In genomic region chr2:142813033-142813432, GRCm38 (mm10) we compare ENCODE assay signal across 9 mouse cellular contexts.
DNase-seq lines count a peak whose midpoint lies in the region; ATAC-seq lines count a peak whose summit lies in the region.
"Had no signal": no experiment of that assay in that cellular context is flagged by ENCODE, and none has a peak within 500 bp of the region (broad histone marks: within the 10 kb centered on the region; RNA-seq: fewer than 3 reads in every experiment).

No protein-coding gene starts in this region.

- no peaks in the 10 kb centered on the region for H3K9me3 ChIP-seq in forebrain, embryonic 14.5 days (replicated peaks; ENCODE audit: control insufficient read depth, low read length)
- no peaks in the 10 kb centered on the region for H3K9me3 ChIP-seq in intestine, embryonic 14.5 days (ENCODE audit: control insufficient read depth, low read length)
- H3K9me3 ChIP-seq in midbrain, embryonic 12.5 days, result no peaks in the 10 kb centered on the region
- H3K9me3 ChIP-seq: liver, embryonic 13.5 days had no signal

- whole genome bisulfite sequencing in forebrain, embryonic 14.5 days, result 31% methylated on average over 2 of the region's 2 CpGs
- WGBS in intestine, embryonic 14.5 days, result 35% methylated on average over 2 of the region's 2 CpGs
- 35% methylated on average over 2 of the region's 2 CpGs for WGBS in midbrain, embryonic 12.5 days

- H3K9ac ChIP-seq in forebrain, embryonic 14.5 days (ENCODE audit: low read length), result no peak overlapping the region
- H3K9ac ChIP-seq in intestine, embryonic 14.5 days (ENCODE audit: low read length), result no peak overlapping the region
- no peak overlapping the region for H3K9ac ChIP-seq in midbrain, embryonic 12.5 days (replicated peaks)
- H3K9ac ChIP-seq: liver, embryonic 13.5 days had no signal

- no peaks in the 10 kb centered on the region for H3K4me1 ChIP-seq in forebrain, embryonic 14.5 days (ENCODE audit: control insufficient read depth, insufficient read depth, low read length)
- 0 out of 2 replicates have a peak, but pooled peaks cover 3% of the 10 kb centered on the region for H3K4me1 ChIP-seq in intestine, embryonic 14.5 days (replicated peaks; ENCODE audit: control insufficient read depth, insufficient read depth, low read length)
- H3K4me1 ChIP-seq in midbrain, embryonic 12.5 days, result peaks cover 3% of the 10 kb centered on the region; the same call in 1 of the 2 replicates
- H3K4me1 ChIP-seq: liver, embryonic 13.5 days had no signal

- DNase-seq in adrenal gland, postnatal 10 days, result peak; percentile 48
- no peak for DNase-seq in adrenal gland, adult 18-20 months (ENCODE audit: low spot score in 2 of 2)
- peak; percentile 38 for DNase-seq in c-Kit-positive CD71-positive TER-119-negative erythroid progenitor cells, embryonic 14.5 days (ENCODE audit: low read depth)
- peak; percentile 92 for DNase-seq in forebrain, embryonic 14.5 days (ENCODE audit: low spot score)
- no peak for DNase-seq in intestine, embryonic 14.5 days (ENCODE audit: low spot score)
- peak; percentile 20 to 77 for DNase-seq in left cerebral cortex, adult 9 months (ENCODE audit: low spot score in 2 of 2)
- DNase-seq in T-cell, adult 2 months (ENCODE audit: low spot score), result no peak
- DNase-seq: liver, embryonic 13.5 days had no signal

- no peak overlapping the region for H3K4me2 ChIP-seq in forebrain, embryonic 14.5 days (ENCODE audit: low read length)
- H3K4me2 ChIP-seq in intestine, embryonic 14.5 days (ENCODE audit: low read length), result no peak overlapping the region
- H3K4me2 ChIP-seq in midbrain, embryonic 12.5 days (replicated peaks), result no peak overlapping the region
- H3K4me2 ChIP-seq: liver, embryonic 13.5 days had no signal

- ATAC-seq in forebrain, embryonic 14.5 days, result peak; percentile 89
- ATAC-seq in intestine, embryonic 14.5 days (replicated peaks; ENCODE audit: low FRiP score, low TSS enrichment, low read depth), result 0 out of 2 replicates have a peak, but pooled peaks have one; percentile 47
- ATAC-seq in midbrain, embryonic 12.5 days (ENCODE audit: low FRiP score, low read depth), result peak; percentile 80

- no peak overlapping the region for H3K27ac ChIP-seq in forebrain, embryonic 14.5 days (ENCODE audit: low read depth, low read length)
- no peak overlapping the region for H3K27ac ChIP-seq in intestine, embryonic 14.5 days (ENCODE audit: low read depth)
- H3K27ac ChIP-seq in midbrain, embryonic 12.5 days (replicated peaks), result no peak overlapping the region
- H3K27ac ChIP-seq: liver, embryonic 13.5 days had no signal

- H3K36me3 ChIP-seq in forebrain, embryonic 14.5 days (ENCODE audit: control insufficient read depth, insufficient read depth, low read length), result no peaks in the 10 kb centered on the region
- no peaks in the 10 kb centered on the region for H3K36me3 ChIP-seq in intestine, embryonic 14.5 days (ENCODE audit: control insufficient read depth, insufficient read depth, low read length)
- H3K36me3 ChIP-seq in midbrain, embryonic 12.5 days, result no peaks in the 10 kb centered on the region
- H3K36me3 ChIP-seq: liver, embryonic 13.5 days had no signal

- H3K27me3 ChIP-seq in forebrain, embryonic 14.5 days (replicated peaks; ENCODE audit: control insufficient read depth, insufficient read depth, low read length), result no peaks in the 10 kb centered on the region
- no peaks in the 10 kb centered on the region for H3K27me3 ChIP-seq in intestine, embryonic 14.5 days (replicated peaks; ENCODE audit: control insufficient read depth, insufficient read depth, low read length)
- no peaks in the 10 kb centered on the region for H3K27me3 ChIP-seq in midbrain, embryonic 12.5 days
- H3K27me3 ChIP-seq: liver, embryonic 13.5 days had no signal

- H3K4me3 ChIP-seq in forebrain, embryonic 14.5 days (ENCODE audit: low read depth, low read length), result no peak overlapping the region
- H3K4me3 ChIP-seq in intestine, embryonic 14.5 days (ENCODE audit: low read depth, low read length), result no peak overlapping the region
- no peak overlapping the region for H3K4me3 ChIP-seq in midbrain, embryonic 12.5 days
- H3K4me3 ChIP-seq: liver, embryonic 13.5 days had no signal

Comparison
In these comparisons a context has a peak if more than half of its experiments do, and no peak if none do; other contexts are left out.
1. DNase-seq: peak in adrenal gland, postnatal 10 days (single experiment), c-Kit-positive CD71-positive TER-119-negative erythroid progenitor cells, embryonic 14.5 days (single experiment), forebrain, embryonic 14.5 days (single experiment) and left cerebral cortex, adult 9 months (2 of 2); none in adrenal gland, adult 18-20 months (0 of 2), intestine, embryonic 14.5 days (single experiment) and T-cell, adult 2 months (single experiment).
2. Peak in every context shown above with its lines, with median percentiles within 50 percentile points of each other: ATAC-seq.